Mouse (Mus musculus) cerebellum, postnatal 14 days (tissue): Measurements from ENCODE around the gene Gucd1.
"Not testable (repeated sequence)": the region's sequence is repeated elsewhere in the genome, so short reads cannot be mapped to it uniquely, and the experiment has no call there.

Experiments used
- DNase-seq, 2 experiments: peaks; one replicate each; pipeline ENCODE4 v3.0.0; 2021; ENCODE audit warnings: mixed read lengths in 2 of 2

Gucd1 gene

GRCm38 (mm10) chr10:75429522-75430146 is 88.1 kb downstream of the Gucd1 start:
- peak; percentile 23 to 42 for DNase-seq

DNA sequence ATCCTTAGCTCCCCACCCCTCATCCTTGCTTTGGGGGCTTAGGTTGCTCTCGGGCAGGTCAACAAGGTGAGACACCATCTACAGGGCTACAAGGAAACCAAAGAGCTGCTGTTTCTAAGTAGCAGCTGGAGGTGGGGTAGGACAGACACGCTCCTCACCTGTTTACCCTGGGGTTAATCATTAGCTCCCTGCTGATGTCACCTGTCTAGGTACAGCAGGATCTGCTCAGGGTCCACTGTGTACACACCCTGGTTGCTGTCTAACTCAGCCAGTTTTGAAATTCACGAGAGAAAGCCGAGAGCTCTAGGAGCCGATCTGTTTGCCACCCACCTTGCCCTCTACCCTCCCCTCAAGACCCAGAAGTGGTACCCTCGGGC is 88.8 kb downstream of the Gucd1 start:
- no peak for DNase-seq

DNA sequence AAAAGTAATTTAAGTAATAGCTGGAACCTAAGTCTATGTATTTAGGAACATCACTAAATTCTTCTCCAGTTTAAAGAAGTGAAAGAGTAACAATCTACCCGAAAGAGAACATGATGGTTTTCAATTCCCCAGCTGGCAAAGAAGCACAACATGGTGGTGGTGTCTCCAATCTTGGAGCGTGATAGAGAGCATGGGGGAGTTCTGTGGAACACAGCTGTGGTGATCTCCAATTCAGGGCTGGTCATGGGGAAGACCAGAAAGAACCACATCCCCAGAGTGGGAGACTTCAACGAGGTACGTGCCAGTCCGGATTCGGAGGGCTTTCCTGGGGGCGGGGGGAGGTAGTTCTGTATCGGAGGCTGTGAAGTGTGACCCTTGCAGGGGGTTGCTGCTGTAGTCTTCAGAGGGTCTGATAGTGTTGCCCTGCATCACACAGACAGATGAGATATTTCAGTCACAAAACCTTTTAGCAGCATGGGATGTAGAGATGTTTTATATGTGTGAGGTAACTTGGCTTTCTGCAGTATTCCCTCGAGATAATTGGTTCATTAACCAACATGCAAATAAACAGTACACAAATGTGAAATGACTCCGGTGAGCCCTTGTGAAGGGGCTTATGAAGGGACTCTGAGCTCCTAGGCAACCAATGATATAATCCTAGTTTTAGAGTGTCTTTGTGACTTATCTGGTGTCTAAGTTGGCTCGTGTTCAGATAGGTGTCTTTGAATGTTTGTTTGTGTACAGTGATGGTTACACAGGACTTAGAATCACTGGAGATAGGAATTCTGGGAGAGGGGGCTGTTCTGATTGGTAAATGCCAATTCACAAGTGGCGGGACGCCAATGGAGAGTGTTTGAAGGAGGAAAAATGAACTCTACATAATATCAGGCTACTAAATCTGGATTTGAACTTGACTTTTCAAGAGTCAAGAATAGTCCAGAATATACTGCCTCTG is 89.4 kb downstream of the Gucd1 start:
- DNase-seq: no peak

DNA sequence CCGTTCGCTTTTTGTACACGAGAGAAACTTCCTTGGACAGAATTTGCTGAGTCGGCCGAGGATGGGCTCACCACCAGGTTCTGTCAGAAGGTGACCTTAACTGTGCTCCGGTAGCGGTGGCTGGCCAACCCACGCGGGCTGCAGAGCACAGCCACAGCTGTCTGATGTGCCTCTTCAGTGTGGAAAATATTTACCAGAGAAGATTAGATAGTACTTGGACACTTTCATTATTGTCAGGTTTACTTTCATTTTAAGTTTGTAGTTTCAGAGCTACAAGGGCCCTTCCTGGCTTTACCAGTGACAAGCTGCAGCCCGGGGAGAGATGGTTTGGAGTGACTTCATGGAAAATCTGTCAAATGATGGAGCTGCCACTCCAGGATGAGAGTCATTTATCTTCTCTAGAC is 93.3 kb downstream of the Gucd1 start:
- no peak for DNase-seq

DNA sequence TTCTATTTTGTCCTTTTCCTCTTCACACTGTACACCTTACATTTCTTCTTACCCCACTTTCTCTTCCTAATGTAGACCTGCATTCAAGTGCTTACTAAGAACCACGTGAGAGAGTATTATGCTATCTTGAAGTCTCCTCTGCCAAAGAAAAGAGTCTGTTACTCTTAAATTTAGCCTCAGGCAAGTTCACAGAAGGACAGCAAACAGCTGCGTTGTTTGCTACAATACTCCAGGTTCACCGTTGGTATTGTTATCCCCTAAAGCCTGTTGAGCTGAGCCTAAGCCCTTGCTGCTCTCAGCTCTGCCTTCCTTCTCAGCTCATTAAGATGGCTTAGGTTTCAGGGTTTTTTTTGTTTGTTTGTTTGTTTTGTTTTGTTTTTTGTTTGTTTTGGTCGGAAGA is 99.0 kb downstream of the Gucd1 start:
- no peak for DNase-seq

- no peak for DNase-seq
These were observed 100.3 kb downstream of the Gucd1 start for GRCm38 (mm10) chr10:75417363-75418042.

GRCm38 (mm10) chr10:75414925-75415324 is 102.8 kb downstream of the Gucd1 start:
- no peak for DNase-seq

GRCm38 (mm10) chr10:75412114-75413103 is 105.4 kb downstream of the Gucd1 start:
- no peak for DNase-seq

DNA sequence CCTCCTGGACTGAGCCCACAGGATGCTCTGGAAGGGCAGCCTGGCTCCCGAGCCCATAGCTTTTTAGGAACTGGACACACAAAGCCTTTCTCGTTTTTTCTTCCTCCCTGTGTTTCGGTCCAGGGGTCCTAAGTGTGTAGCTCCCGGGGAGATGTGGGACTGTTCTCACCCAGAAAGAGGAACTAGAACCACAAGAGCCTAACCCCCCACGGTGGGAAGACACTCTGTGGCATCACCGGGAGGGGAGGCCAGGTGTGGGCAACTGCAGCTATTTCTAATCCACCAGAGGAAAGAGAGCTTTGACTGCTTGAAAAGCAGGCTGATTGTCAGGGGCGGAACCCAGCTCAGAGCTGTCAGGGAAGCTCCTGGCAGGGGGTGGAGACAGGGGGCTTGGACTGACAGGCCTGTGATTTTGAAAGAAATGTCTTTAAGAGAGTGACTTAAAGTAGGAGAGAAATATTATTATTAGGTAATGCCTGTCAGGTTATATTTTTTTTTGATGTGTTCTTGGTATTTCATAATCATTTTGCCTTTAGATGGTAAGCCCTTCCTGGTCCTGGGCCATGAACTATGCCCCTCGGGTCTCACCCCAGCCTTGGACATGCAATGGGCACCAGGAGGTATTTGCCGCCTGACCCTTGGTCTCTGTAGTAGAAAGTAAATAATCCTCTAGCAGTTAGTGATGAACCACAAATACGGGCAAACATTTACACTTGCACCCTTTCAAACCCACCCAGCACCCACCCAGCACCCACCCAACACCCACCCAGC is 106.2 kb downstream of the Gucd1 start:
- DNase-seq: not testable (repeated sequence)

DNA sequence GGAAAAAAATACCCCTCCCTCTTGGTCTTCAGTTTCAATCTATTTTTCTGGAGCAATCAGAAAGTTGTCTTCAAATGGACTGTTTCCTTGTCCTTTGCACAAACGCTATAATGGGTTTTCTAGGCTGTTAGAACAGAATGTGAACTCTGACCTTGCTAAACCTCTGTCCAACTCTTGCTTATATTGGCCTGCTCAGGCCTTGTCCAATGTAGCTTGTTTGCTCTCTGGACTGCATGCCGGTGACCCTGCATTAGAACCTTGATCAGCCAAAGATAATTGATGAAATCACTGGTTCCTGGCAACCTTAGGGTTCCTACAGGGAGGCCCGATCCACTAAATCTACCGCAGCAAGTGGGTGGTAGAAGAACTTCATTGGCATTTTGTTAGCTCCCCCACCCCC is 110.0 kb downstream of the Gucd1 start:
- no peak for DNase-seq

- peak; percentile 79 to 83 for DNase-seq
These were observed 111.0 kb downstream of the Gucd1 start for GRCm38 (mm10) chr10:75406755-75407154.

DNA sequence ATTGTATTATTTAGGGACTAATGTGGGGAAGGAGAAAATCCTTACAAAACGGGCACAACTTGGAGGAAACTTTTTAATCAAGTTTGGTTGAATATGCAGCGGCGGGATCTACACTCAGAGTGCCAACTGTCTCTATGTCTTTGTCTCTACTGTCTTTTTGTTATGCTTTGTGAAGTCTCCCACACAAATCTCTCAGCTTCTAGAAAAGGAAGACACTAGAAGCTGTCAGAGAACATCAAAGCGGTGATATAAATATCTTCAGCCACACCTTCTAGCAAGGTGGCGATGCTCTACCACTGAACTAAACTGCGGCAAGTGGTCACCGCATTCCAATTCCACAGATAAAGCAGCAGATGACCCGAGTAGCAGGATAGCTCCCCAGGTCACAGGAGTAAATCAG is 111.9 kb downstream of the Gucd1 start:
- DNase-seq: no peak

- no peak for DNase-seq
These were observed 116.8 kb downstream of the Gucd1 start, which contains the start of gene Upb1 for GRCm38 (mm10) chr10:75400958-75401357. TSS of gene Upb1 (plus strand) at chr10:75401115.

DNA sequence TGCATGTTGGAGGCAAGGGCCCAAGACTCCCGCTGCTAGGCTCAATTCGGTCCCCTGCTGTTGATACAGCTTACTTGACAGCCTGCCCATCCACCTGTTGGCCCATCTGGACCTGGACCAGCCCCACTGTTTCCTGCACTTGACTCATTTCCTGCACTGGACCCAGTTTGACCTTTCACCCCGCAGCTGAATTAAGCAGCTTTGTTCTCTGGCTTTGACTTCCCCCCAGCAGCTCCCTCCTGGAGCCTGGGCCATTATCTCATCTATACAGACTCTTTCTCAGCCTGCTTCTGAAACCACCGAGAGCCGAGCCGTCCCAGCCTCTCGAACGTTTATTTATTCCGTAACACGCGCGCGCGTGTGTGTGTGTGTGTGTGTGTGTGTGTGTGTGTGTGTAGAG is 120.8 kb downstream of the Gucd1 start:
- peak; percentile 50 to 67 for DNase-seq

DNA sequence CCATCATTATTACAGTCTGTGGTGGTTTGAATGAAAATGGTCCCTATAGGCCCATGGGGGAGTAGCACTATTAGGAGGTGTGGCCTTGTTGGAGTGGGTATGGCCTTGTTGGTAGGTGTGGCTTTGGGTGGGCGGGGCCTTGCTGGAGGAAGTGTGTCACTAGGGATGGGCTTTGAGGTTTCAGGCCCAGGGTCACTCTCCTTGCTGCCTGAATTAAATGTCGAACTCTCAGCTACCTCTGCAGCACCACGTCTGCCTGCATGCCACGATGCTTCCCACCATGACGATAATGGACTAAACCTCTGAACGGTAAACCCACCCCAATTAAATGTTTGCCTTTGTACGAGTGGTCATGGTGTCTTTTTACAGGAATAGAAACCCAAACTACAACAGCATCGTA is 123.0 kb downstream of the Gucd1 start:
- DNase-seq: no peak

- peak in 1 of 2 experiments; percentile 7 for DNase-seq
These were observed 126.9 kb downstream of the Gucd1 start for GRCm38 (mm10) chr10:75390832-75391231.

DNA sequence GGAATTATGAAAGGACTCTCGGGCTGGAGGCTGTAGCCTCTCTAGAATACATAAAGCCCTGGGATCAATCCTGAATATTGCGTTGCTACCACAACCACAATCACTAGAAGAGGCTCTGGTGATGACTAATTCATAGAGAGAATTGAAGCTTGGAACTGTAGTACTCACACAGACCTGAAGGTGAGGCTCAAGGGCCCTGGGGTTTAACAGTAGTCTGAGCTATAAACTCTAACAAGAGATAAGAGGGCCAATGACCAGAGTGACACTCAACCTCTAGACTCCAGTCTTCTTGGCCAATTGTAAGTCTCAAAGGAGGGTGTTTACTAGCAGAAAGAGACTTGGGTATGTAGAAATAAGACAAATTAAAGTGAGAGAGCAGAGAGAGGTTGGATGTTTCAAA is 127.6 kb downstream of the Gucd1 start:
- DNase-seq: no peak

DNA sequence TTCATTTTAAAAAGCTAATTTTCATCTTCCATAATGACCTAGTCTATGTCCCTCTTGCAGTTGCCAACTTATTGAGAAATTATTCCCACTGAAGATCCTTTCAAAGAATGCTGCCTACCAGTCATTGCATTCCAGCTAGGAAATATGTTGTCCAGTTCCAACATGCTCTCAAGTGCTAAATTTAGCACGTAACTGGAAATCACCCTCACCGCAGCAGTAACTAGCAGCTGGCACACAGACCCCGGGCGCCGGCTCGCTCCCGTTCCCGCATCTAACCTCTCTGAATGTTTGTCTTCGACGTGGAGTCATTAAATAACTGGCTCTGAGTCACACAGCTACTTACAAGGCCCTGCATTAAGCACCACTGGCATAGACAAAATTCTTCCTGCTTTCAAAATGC is 139.1 kb downstream of the Gucd1 start:
- no peak for DNase-seq

- DNase-seq: peak; percentile 31 to 35
These were observed 144.0 kb downstream of the Gucd1 start for GRCm38 (mm10) chr10:75373655-75374351.

DNA sequence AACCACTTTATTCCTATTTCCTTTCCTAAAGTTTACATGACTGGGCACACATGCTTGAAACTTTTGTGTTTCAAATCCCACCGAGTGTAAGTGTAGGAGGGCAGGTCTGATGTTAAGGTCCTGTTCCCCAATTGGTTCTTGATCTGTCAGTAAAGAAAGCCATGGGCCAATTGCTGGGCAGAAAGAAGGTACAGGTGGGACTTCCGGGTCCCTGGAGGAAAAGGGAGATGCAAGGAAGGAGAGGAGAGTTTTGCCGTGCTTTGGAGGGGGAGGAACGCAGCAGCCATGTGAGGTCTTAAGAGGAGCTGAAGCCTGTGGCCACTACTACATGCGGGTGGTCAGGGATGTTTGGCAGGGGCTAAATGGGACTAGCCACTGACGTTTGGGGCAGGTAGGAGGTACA is 152.5 kb downstream of the Gucd1 start:
- peak in 1 of 2 experiments; percentile 7 for DNase-seq

- no peak for DNase-seq
These were observed 153.0 kb downstream of the Gucd1 start for GRCm38 (mm10) chr10:75364796-75365195.
